Mouse (Mus musculus) thymus, postnatal 0 days (tissue): Measurements from ENCODE around the gene Ift43. TPM values are rescaled to one million over a fixed set of nuclear protein-coding genes. Genes with fewer than 3 reads are reported as not detected.

Experiments
- DNase-seq: peaks from one replicate; pipeline ENCODE4 v3.0.0-alpha.2; 2015; ENCODE audit warnings: low spot score
- polyA plus RNA-seq: library from polyadenylated mRNA; unstranded; fragments of >200 nt; fragmentation: Nextera tagmentation; extraction: Ambion mirVana; gene quantifications from 2 replicates; pipeline ENCODE4 v1.2.1, GENCODE M21; 2015

Gene Ift43
- polyA plus RNA-seq, 1 experiment from 2014 or later = 13.6 TPM

DNA sequence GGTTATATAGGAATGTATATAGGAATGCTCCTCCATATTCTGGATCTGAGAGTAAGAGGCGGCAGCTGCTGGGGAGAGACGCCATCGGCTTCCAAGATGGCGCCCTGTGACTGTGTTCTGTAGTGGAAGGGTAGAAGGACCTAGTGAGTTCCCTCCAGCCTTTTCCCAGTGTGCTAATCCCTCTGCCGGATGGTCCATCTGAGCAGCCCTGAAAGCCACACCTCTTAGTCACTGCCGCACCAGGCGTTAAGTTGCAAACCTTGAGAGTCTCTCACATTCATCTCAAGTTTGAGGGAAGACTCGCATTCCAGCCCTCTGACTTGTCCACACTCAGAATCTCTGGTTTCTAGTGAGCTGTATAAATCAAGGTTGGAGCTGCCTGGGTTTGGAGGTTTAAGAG lies 46.7 kb downstream of the Ift43 start:
- DNase-seq = no peak

GRCm38 (mm10) chr12:86129696-86130095 lies 47.4 kb downstream of the Ift43 start:
- no peak for DNase-seq

DNA sequence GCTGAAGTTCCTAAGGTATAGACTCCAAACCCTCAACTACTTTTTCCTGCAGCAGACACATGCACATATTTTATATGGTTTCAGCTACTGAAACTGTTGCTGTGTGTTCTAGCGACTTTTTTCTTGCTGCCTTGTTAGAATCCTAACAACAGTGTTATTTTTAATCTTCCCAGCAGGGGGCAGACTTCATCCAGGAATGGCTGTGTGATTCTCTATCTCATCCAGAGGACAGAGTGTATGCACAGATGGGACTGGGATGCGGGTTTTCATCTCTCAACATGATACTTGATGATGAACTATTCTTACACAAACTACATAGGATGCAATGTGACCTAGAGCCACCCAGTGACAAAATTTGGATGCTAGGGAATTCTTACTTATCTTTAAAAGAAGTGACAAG lies 50.5 kb downstream of the Ift43 start:
- DNase-seq = peak; percentile 69

DNA sequence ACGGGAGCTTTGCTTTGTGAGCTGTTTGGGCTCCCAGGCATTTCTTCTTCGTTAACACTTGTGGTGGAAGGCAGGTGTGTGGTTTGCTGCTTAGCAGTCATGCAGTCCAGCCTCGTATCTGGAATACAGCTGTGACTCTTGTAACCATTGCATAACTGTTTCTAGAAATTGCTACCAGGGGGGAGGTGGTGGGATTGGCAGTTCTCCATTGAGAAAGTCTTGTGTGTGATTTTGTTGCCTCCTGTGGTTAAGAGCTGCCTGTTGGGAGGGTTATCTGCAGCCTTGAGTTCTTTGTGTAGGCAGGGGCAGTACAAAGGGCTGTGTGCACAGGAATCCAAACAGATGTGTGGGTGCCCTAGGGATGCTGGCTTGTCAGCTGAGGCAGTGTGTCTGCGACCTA lies 53.4 kb downstream of the Ift43 start:
- no peak for DNase-seq

DNA sequence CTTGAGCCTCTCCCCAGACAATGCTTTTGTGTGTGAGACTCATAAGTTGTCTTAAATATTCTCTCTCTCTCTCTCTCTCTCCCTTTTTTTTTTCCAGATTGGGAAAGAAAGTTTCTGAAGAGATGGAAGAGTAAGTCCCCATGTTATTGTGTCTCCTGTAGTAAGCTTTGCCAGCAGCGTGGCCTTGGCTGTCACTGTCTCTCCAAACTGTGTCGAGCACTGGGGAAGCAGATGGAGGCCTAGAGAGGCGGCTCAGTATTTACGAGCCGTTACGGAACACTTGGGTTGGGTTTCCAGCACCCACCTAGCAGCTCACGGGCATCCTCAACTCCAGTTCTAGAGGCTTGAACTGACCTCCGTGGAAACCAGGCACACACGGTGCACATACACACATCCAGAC lies 56.4 kb downstream of the Ift43 start:
- DNase-seq = no peak

- no peak for DNase-seq
Measured at GRCm38 (mm10) chr12:86142389-86142788, 60.0 kb downstream of the Ift43 start.

GRCm38 (mm10) chr12:86146246-86146645 lies 63.9 kb downstream of the Ift43 start:
- no peak for DNase-seq

- no peak for DNase-seq
Measured at GRCm38 (mm10) chr12:86148271-86148670, 65.9 kb downstream of the Ift43 start.

DNA sequence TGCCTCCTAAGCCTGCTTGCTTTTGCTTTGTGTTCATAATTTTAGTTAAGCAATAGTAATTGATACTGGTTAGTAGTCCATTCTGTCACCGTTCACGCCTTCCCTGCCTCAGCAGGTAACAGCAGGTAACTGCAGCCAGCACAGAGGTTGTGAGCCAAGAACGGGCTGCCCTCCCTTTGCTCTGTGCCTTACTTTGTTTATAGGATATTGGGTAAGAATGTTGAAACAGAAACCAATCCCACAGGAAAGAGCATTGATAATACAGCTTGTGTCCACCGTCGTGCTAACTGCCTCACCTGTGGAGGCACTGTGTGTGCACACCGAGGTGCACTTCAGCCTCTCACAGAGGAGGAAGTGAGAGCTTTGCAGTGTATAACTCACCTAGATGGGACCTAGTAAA lies 66.7 kb downstream of the Ift43 start:
- no peak for DNase-seq

DNA sequence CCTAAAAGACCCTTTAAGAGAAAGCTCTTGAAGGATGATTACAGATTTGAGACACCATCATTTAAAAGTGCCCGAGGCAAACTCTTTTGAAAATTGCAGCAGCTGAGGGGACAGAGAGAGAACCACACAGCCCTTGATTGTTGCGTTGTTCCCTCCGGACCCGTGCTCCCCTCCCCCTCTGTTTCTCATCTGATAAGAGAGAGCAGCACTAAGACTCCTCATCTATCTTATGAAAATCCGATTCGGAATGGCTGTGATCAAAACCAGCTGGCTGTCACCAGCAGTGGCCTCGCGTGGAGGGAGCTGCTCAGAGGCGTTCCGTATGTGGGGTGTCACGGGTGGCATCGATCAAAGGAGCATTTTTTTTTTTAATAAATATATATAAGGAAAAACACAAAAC lies 69.6 kb downstream of the Ift43 start:
- no peak for DNase-seq

DNA sequence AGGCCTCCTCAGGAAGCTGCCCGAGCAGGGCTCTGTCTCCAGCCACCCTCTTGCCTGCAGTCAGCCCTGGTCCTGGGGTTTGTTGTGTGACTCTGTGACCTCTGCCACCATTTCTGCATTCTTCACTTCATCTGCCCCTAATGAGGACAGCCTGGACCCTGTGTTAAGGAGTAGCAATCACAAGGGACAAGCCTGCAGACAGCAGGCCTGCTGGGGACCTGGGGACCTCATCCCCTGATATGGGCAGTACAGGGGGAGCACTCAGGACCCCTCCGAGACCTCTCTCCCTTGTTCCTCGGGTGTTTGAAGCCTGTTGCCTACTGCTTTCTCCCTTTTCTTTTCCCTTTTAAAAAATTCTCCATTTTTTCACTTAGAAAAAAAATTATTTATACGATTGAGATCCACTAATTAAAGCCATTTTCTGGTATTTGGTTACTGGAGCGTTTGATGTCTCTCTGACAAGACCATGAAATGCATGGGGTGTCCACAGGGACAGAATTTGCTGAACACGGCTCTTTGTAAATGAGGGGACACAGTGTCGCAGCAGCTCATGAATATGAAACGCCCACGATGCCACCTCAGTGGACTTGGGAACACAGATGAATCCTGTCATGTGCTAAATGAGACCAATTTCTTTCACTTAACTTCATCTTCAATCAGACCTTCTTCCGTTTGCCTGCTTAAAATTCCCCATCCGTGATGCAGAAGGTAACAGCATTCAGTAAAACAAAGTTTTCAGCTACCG lies 71.0 kb downstream of the Ift43 start:
- no peak for DNase-seq

DNA sequence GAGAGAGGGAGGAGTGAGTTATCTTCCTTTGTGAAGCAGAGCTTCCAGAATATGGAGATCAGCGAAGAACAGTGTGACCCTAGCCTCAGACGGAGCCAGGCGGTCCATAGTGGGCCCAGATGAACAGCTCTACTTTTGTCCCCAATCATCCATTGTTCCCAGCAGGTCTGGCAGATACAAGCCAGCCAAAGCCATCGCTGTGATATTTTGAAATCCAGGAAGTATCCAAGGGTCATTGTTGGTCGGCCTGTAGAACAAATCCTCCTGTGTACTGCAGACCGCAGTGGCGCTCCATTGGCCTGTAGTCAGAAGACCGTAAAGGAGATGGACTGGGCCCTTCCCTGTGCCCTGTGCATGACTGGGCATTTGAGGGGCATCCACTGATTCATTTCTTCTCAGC lies 72.8 kb downstream of the Ift43 start:
- DNase-seq = no peak

- no peak for DNase-seq
Measured at GRCm38 (mm10) chr12:86157166-86157565, 74.8 kb downstream of the Ift43 start.

- DNase-seq = no peak
Measured at GRCm38 (mm10) chr12:86157894-86158444, 75.6 kb downstream of the Ift43 start.

- no peak for DNase-seq
Measured at GRCm38 (mm10) chr12:86158689-86159483, 76.5 kb downstream of the Ift43 start.

DNA sequence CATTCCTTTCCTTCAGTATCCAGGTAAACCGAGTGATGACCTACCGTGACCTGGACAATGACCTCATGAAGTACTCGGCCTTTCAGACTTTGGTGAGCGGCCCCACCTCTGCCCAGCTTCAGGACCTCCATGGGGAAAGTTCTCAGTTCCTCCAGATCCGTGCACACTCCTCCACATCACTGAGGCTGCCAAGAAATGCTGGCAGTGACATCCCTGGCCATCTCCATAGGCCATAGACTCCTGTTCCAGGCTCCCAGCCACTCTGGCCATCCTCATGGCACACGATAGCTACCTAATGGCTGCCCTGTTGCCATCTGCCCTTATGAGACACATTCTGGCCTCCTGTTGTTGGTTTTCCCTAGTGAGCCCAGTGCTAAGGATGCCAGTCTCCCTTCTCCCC lies 79.1 kb downstream of the Ift43 start:
- DNase-seq = no peak

- no peak for DNase-seq
Measured at GRCm38 (mm10) chr12:86161942-86162341, 79.6 kb downstream of the Ift43 start.

DNA sequence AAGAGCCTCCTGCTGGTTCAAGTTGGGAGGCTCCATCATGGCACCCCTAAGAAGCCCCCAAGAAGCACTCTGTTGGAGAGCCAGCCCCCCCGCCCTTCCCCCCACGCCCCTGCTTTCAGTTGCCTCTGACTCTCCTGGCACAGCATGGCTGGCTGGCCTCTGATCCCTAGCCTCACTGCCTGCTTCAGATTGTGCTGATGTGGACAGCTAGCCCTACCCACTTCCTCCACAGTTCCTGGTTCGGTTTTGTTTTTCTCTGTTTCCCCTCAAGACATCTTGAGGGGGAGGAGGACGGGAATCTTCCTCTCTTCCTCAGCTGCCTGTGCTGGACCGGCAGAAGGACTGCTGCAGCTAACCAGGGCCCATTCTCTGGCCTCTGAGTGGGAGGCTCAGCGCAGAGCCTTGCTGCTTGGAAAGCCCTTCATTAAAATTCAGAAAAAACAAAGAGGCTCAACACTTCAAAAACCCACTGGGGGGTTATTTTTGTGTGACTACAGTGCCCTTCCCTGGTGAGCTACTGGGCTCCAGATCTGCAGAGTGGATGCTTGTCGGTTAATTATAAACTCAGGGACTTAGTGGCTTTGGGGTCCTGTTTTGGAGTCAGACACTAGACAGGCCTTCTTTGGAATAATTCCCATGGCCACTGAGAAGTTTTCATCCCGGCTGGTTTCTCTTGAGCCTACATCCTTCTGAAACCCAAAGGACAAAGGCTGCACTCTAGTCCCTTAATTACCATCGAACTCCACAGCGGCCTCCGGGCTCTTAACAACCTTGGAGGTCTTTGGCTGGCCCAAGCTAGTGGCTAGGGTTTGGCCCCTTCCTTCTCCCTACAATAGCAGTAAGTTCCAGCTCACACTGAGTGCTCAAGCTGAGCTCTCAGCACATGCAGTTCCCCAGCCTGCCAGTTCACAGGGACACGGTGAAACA lies 80.8 kb downstream of the Ift43 start:
- DNase-seq = no peak

- no peak for DNase-seq
Measured at GRCm38 (mm10) chr12:86166244-86166643, 83.9 kb downstream of the Ift43 start.

DNA sequence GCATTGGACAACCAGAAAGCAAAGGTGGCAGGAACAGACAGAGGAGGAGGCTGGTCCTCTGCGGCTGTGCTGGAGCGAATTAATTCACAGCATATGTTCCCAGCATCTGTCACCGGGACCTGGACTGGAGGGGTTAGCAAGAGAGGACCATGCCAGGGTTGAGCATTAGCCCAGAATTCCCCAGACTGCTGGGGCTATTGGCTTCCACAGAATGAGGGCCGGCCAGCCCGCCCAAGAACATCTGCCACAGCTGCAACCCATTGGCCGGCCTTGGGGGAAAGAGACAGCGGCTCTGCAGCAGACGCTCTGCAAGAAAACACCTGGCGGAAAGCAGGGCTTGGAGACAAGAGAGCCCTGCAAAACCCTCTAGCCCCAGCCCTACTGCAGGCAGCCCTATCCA lies 84.7 kb downstream of the Ift43 start:
- DNase-seq = no peak

GRCm38 (mm10) chr12:86168712-86169111 lies 86.4 kb downstream of the Ift43 start:
- DNase-seq = no peak
